In genomic region chr14:50061955-50062732, GRCm38 (mm10) we compare ENCODE assay signal across 8 mouse cellular contexts. TPM values are rescaled to one million over a fixed set of nuclear protein-coding genes. Genes with fewer than 3 reads are reported as not detected.
DNase-seq lines count a peak whose midpoint lies in the region; ATAC-seq and TF ChIP-seq lines count a peak whose summit lies in the region.

No protein-coding gene starts in this region.

- ATAC-seq in lung, embryonic 14.5 days (ENCODE audit: insufficient read depth) = peak; percentile 97

- WGBS in cerebellum, adult 2 months = 2% methylated on average over 52 of the region's 52 CpGs
- whole genome bisulfite sequencing in lung, embryonic 14.5 days = 2% methylated on average over 49 of the region's 52 CpGs

- H3K36me3 ChIP-seq in lung, embryonic 14.5 days (ENCODE audit: insufficient read depth) = no peaks in the 10 kb centered on the region

- peak overlapping the region; percentile 79 for H3K4me2 ChIP-seq in lung, embryonic 14.5 days

- H3K27ac ChIP-seq in cerebellum, adult 2 months (ENCODE audit: insufficient read depth, low read length) = no peak overlapping the region
- peak overlapping the region; percentile 19; the same call in 1 of the 2 replicates for H3K27ac ChIP-seq in layer of hippocampus, adult 2 months
- H3K27ac ChIP-seq in lung, embryonic 14.5 days (ENCODE audit: low read depth) = peak overlapping the region; percentile 91

- peak overlapping the region; percentile 64 for H3K9ac ChIP-seq in lung, embryonic 14.5 days

- H3K4me3 ChIP-seq in cerebellum, adult 2 months (replicated peaks; ENCODE audit: insufficient read depth, low read depth, low read length) = peak overlapping the region; percentile 55
- H3K4me3 ChIP-seq in layer of hippocampus, adult 2 months = peak overlapping the region; percentile 68
- H3K4me3 ChIP-seq in lung, embryonic 14.5 days (ENCODE audit: low read depth, low read length) = peak overlapping the region; percentile 64

- no peak for TF ChIP-seq POLR2A in cerebellum, adult 2 months (IDR thresholded peaks at IDR 0.05; ENCODE audit: borderline replicate concordance, insufficient read depth, low read length)

- peak; percentile 58 for TF ChIP-seq CTCF in cerebellum, adult 2 months (IDR thresholded peaks at IDR 0.05; ENCODE audit: borderline replicate concordance, insufficient read depth, low read depth, low read length)
- peak; percentile 73 for TF ChIP-seq CTCF in layer of hippocampus, adult 2 months (conservative IDR thresholded peaks at IDR 0.05)
- peak; percentile 65 for TF ChIP-seq CTCF in lung, embryonic 14.5 days (IDR thresholded peaks at IDR 0.05; ENCODE audit: low read depth)

- H3K27me3 ChIP-seq in cerebellum, adult 2 months (ENCODE audit: control insufficient read depth, insufficient read depth, low read length) = no peaks in the 10 kb centered on the region
- H3K27me3 ChIP-seq in lung, embryonic 14.5 days (ENCODE audit: insufficient read depth, low read length) = no peaks in the 10 kb centered on the region

- no peaks in the 10 kb centered on the region for H3K9me3 ChIP-seq in lung, embryonic 14.5 days (ENCODE audit: low read depth, low read length)

- peak; percentile 7 for DNase-seq in NIH3T3 (ENCODE audit: low read depth)
- DNase-seq in cerebellum, adult 2 months = peak; percentile 67
- peak; percentile 61 for DNase-seq in forelimb bud, embryonic 11.5 days (ENCODE audit: low read depth, low spot score)
- DNase-seq in heart, postnatal 4 days = peak; percentile 69
- DNase-seq in layer of hippocampus, adult 2 months (ENCODE audit: low spot score in 2 of 2) = peak; percentile 19 to 23
- DNase-seq in lung, embryonic 14.5 days = peak; percentile 84
- DNase-seq in ovary, adult 18-20 months (ENCODE audit: low spot score) = peak; percentile 19
- peak; percentile 38 for DNase-seq in thymus, postnatal 25 days

- H3K4me1 ChIP-seq in cerebellum, adult 2 months (ENCODE audit: control insufficient read depth, insufficient read depth, low read length) = no peaks in the 10 kb centered on the region
- H3K4me1 ChIP-seq in lung, embryonic 14.5 days (ENCODE audit: insufficient read depth) = no peaks in the 10 kb centered on the region

RNA-seq across cellular contexts. Expression of gene Olfr725, which starts 22.0 kb away (rescaled TPM):
- not detected in 2 replicates for polyA plus RNA-seq in cerebellum, adult 2 months (2012; rRNA removed)
- total RNA-seq in heart, postnatal 4 days (2021) = not detected
- total RNA-seq in layer of hippocampus, adult 2 months (2021) = not detected
- polyA plus RNA-seq in lung, embryonic 14.5 days (2014; fragmentation: Nextera tagmentation; extraction: Ambion mirVana) = not detected in 2 replicates

RNA-seq across cellular contexts. Expression of gene Olfr726, which starts 28.6 kb away (rescaled TPM):
- polyA plus RNA-seq in cerebellum, adult 2 months (2012; rRNA removed) = not detected in 2 replicates
- total RNA-seq in heart, postnatal 4 days (2021) = not detected
- total RNA-seq in layer of hippocampus, adult 2 months (2021) = not detected
- not detected in 2 replicates for polyA plus RNA-seq in lung, embryonic 14.5 days (2014; fragmentation: Nextera tagmentation; extraction: Ambion mirVana)

Comparison
In these comparisons a context has a peak if more than half of its experiments do, and no peak if none do; other contexts are left out.
1. DNase-seq: peak in every context shown above with its lines; median percentile 84 in lung, embryonic 14.5 days; 69 in heart, postnatal 4 days; 67 in cerebellum, adult 2 months; 61 in forelimb bud, embryonic 11.5 days; 38 in thymus, postnatal 25 days; 21 in layer of hippocampus, adult 2 months; 19 in ovary, adult 18-20 months; 7 in NIH3T3.